Mouse (Mus musculus) Muller cell, postnatal 12 days (primary cell): ENCODE measurements around the gene 4933425L06Rik.

Experiments
- DNase-seq: peaks from one replicate; pipeline ENCODE4 v3.0.0-alpha.2; 2015; ENCODE audit errors: inconsistent ontology term

4933425L06Rik gene

GRCm38 (mm10) chr13:105132776-105133175 lies 50.9 kb downstream of the 4933425L06Rik start:
- no peak for DNase-seq

- DNase-seq, result no peak
Observed at GRCm38 (mm10) chr13:105134397-105134796, 52.5 kb downstream of the 4933425L06Rik start.

GRCm38 (mm10) chr13:105139881-105140280 lies 58.0 kb downstream of the 4933425L06Rik start:
- no peak for DNase-seq

DNA sequence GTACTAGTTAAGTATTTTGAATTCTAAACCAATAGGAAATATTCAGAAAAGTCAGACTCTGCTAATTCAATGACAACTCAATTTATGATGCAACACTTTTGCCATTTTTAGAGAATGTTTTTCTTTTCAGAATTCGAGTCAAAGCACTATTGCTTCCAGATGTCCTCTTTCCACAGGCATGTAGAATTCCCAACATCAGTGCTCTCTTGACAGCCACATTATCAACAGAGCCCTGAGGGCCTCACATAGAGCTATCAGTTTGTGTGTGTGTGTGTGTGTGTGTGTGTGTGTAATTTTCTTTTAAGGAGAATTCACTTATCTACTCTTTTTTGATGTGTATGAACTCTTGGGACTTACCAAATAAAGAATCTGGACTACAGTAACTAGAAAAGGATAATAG lies 64.9 kb downstream of the 4933425L06Rik start:
- no peak for DNase-seq

DNA sequence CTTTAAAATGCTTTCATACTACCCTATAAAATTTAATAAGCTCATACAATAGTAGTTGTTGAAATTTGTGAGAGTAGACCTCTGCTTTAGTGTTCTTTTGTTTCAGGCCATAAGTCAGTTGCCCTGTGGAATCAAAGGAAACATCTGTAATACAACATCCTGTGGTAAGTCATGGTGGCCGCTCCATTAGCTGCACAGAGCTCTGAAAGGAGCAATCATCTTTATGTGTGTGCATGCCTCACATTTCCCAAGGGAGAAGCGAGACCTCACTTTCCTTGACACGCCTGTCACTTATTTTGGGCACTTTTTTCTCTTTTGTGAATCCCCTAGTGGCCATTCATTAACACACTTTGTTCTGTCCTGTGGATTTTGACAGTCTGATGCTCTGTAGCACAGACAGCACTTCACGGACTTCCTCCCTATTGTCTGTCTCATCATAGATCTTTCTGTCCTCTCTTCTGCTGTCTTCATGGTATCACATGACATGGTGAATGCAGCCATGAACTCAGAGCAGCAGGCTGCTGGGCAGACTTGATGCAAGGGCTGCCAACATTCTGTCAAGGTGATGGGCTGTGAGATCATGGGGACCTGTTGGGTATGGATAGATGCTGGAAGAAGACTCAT lies 66.0 kb downstream of the 4933425L06Rik start:
- DNase-seq, result no peak

GRCm38 (mm10) chr13:105150006-105150405 lies 68.1 kb downstream of the 4933425L06Rik start:
- no peak for DNase-seq

- DNase-seq, result no peak
Observed at GRCm38 (mm10) chr13:105153955-105154354, 72.0 kb downstream of the 4933425L06Rik start.

DNA sequence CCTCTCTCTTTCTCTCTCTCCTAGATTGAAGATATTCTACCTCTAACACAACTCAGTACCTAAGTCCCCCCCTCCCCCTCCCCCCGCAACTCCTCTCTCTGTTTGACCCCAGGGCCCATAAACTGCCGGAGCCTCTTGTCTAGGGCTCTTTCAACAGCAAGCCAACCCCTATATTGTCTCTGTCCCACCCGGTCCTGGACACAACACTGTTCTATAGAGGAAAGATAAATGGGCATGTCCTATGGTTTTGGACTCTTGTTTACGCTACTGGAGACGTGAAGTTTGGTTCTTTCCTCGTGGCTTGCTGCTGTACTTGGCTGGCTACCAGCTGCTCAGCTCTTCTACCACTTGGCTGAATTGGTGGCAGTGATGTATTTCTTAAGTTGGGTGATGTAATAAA lies 83.5 kb downstream of the 4933425L06Rik start:
- DNase-seq, result no peak
